Mouse (Mus musculus): ENCODE measurements at regions not wholly inside any gene's neighbourhood (a gene's known extent, or its start where the extent isn't known, plus 50 kb on each side); places are given as distances from the start of the nearest gene placed in this dataset.

GRCm38 (mm10) chr6:43851306-43851705 is 185.2 kb upstream of the Tpk1 start:
- H3K36me3 ChIP-seq (ENCODE audit: control insufficient read depth, insufficient read depth, low read length), result no peaks in the 10 kb centered on the region
- no peak overlapping the region for H3K9ac ChIP-seq (ENCODE audit: low read depth, low read length, severe bottlenecking)
- 91% methylated on average over 6 of the region's 6 CpGs for WGBS
- H3K4me3 ChIP-seq (replicated peaks; ENCODE audit: low read length), result no peak overlapping the region
- no peak for TF ChIP-seq POLR2A (IDR thresholded peaks at IDR 0.05; ENCODE audit: borderline replicate concordance, extremely low read depth, insufficient read depth, insufficient read length)
- H3K4me1 ChIP-seq (ENCODE audit: control insufficient read depth, insufficient read depth, low read length), result no peaks in the 10 kb centered on the region
- no peaks in the 10 kb centered on the region for H3K27me3 ChIP-seq (ENCODE audit: control insufficient read depth, insufficient read depth, low read length)
- no peak overlapping the region for H3K4me2 ChIP-seq (replicated peaks; ENCODE audit: low read depth, low read length, severe bottlenecking)
- ATAC-seq (ENCODE audit: low FRiP score, low read depth), result no peak
- DNase-seq (ENCODE audit: low spot score), result no peak
- no peak overlapping the region for H3K27ac ChIP-seq (replicated peaks; ENCODE audit: low read depth, low read length)
- H3K9me3 ChIP-seq (ENCODE audit: control insufficient read depth, low read length), result no peaks in the 10 kb centered on the region

DNA sequence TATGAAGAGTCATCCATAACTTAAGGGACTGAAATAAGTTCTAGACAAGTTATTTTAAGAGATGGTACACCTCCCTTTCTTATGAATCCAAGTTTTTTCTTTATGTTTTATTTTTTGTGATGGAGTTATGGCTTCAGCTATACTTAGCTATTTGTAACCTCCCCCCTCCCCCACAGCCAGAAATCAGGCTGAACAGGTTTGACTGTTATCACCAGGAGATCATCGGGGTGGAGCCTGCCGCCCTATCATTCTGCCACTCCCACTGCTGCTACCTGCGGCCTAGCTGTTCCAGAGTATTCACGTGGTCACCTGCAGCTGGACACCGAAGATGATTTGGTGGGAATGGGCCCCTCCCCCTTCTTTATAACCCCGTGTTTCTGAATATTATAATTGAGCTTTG is 172.9 kb upstream of the Tpk1 start:
- peak; percentile 5 for DNase-seq (ENCODE audit: low spot score)
- Histone ChIP-seq H3K4me2 (replicated peaks; ENCODE audit: low read depth, low read length, severe bottlenecking) (no peak overlapping the region), H3K27me3 (ENCODE audit: control insufficient read depth, insufficient read depth, low read length) (no peaks in the 10 kb centered on the region), H3K9ac (ENCODE audit: low read depth, low read length, severe bottlenecking) (no peak overlapping the region), H3K27ac (replicated peaks; ENCODE audit: low read depth, low read length) (no peak overlapping the region), H3K4me1 (ENCODE audit: control insufficient read depth, insufficient read depth, low read length) (no peaks in the 10 kb centered on the region), H3K9me3 (ENCODE audit: control insufficient read depth, low read length) (no peaks in the 10 kb centered on the region), H3K4me3 (replicated peaks; ENCODE audit: low read length) (no peak overlapping the region), H3K36me3 (ENCODE audit: control insufficient read depth, insufficient read depth, low read length) (no peaks in the 10 kb centered on the region)
- no peak for TF ChIP-seq POLR2A (IDR thresholded peaks at IDR 0.05; ENCODE audit: borderline replicate concordance, extremely low read depth, insufficient read depth, insufficient read length)
- no peak for ATAC-seq (ENCODE audit: low FRiP score, low read depth)
- WGBS, result 66% methylated on average over 6 of the region's 6 CpGs

- H3K4me2 ChIP-seq (replicated peaks; ENCODE audit: low read depth, low read length, severe bottlenecking), result no peak overlapping the region
- no peak overlapping the region for H3K4me3 ChIP-seq (replicated peaks; ENCODE audit: low read length)
- WGBS, result 59% methylated on average over 3 of the region's 3 CpGs
- H3K27ac ChIP-seq (replicated peaks; ENCODE audit: low read depth, low read length), result no peak overlapping the region
- no peaks in the 10 kb centered on the region for H3K27me3 ChIP-seq (ENCODE audit: control insufficient read depth, insufficient read depth, low read length)
- DNase-seq (ENCODE audit: low spot score) (no peak), ATAC-seq (ENCODE audit: low FRiP score, low read depth) (no peak)
- no peaks in the 10 kb centered on the region for H3K4me1 ChIP-seq (ENCODE audit: control insufficient read depth, insufficient read depth, low read length)
- H3K9me3 ChIP-seq (ENCODE audit: control insufficient read depth, low read length), result no peaks in the 10 kb centered on the region
- H3K9ac ChIP-seq (ENCODE audit: low read depth, low read length, severe bottlenecking), result no peak overlapping the region
- no peak for TF ChIP-seq POLR2A (IDR thresholded peaks at IDR 0.05; ENCODE audit: borderline replicate concordance, extremely low read depth, insufficient read depth, insufficient read length)
- no peaks in the 10 kb centered on the region for H3K36me3 ChIP-seq (ENCODE audit: control insufficient read depth, insufficient read depth, low read length)
Observed at GRCm38 (mm10) chr6:43829903-43830302, 163.8 kb upstream of the Tpk1 start.
